ENCODE assay signal across 7 mouse cellular contexts in genomic region chr15:91907046-91907445, GRCm38 (mm10).
DNase-seq lines count a peak whose midpoint lies in the region.
"Not testable (repeated sequence)": the region's sequence is repeated elsewhere in the genome, so short reads cannot be mapped to it uniquely, and the experiment has no call there.

No protein-coding gene starts in this region.

- intact Hi-C loops in heart, postnatal 14 days (cut with DNase I); left cerebral cortex, postnatal 25 days (cut with DNase I): not testable (repeated sequence)

- peak; percentile 22 for DNase-seq in cerebellum, adult 11 months
- DNase-seq in frontal cortex, postnatal 36 days (ENCODE audit: low spot score in 2 of 2) = peak; percentile 19 to 25
- DNase-seq in heart, postnatal 14 days = peak; percentile 25 to 29
- DNase-seq in layer of hippocampus, adult 18-20 months (ENCODE audit: low spot score in 2 of 2) = peak; percentile 33 to 45
- peak; percentile 24 to 43 for DNase-seq in left cerebral cortex, postnatal 25 days (ENCODE audit: low spot score in 2 of 2)
- DNase-seq in ovary, postnatal 36 days (ENCODE audit: low spot score) = peak; percentile 51
- DNase-seq in thymus, adult 18-20 months = peak; percentile 35 to 48

Comparison
In these comparisons a context has a peak if more than half of its experiments do, and no peak if none do; other contexts are left out.
1. Peak in every context shown above with its lines: DNase-seq.